Mouse (Mus musculus): ENCODE measurements around the gene Cemip.

The Cemip gene

DNA sequence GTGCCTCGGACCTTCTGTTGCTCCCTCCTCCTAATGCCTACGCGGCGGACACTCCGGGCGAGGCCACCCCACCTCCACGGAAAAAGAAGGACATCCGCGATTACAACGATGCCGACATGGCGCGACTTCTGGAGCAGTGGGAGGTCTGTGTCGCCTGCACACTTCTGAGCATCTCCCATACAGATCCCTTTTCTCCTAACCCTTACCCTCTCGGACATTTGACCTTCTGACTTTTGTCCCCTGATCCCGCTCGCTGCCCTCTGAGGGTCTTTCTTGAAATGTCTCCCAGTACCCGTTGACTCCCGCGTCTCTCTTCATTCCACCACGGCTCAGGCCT lies 194.0 kb downstream of the Cemip start:
- no peak for DNase-seq (ENCODE audit: low spot score)

DNA sequence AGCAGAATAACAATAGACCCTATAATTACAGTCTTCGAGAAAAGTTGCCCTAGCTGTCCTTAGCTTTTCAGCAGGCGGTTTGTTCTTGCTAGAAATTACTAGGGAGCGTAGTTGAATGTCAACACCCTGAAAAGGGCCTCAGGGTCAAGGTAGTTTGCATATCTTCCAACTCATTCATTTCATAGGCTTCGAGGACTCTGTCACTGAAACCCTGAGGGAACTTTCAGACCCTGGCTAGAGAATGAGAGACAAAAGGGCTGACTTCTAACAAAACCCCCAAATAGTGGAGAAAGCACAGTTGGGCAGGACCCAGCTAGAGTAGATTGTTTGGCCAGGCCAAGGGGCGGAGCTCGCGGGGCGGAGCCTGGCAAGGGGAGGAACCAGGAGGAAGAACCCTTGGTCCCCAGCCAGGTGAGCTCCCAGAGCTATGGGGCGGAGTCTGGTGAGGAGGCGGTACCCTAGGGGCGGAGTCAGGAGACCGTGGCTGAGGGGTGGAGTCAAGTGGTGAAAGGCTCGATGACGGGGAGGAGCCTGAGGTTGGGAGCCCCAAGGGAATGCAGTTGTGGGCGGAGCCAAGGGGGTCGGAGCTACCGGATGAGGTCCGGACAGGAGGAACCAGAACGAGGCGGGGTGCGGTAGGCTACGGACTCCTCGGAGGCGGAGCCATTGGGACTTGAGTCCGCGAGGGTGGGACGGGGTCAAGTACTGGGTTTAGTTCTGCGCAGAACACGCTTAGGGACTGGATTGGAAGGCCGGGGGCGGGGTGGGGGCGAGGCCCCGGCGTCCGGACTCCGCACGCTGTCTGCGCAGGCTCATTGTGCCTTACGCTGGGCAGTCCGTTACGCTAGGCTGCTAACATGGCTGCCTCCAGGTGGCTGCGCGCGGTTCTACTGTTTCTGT lies 194.6 kb downstream of the Cemip start:
- DNase-seq (ENCODE audit: low spot score), result peak; percentile 99

DNA sequence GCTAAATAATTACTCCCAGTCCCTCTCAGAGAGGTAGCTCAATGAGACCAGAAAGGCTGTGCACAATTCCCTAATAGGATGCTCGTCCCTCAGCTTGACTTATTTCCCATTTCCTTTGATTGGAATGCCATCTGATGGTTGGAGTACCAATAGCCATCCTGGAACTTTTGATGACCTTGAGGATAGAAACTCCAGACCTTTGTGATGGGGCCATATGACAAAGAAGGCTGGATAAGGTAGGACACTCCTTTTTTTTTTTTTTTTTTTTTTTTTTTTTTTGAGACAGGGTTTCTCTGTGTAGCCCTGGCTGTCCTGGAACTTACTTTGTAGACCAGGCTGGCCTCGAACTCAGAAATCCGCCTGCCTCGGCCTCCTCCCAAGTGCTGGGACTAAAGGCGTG lies 196.4 kb downstream of the Cemip start:
- DNase-seq (ENCODE audit: low spot score), result peak; percentile 39

- DNase-seq (ENCODE audit: low spot score), result peak; percentile 89
These were observed 196.9 kb downstream of the Cemip start for GRCm38 (mm10) chr7:83889383-83889782.

GRCm38 (mm10) chr7:83886366-83887129 lies 199.8 kb downstream of the Cemip start:
- peak; percentile 35 for DNase-seq (ENCODE audit: low spot score)

DNA sequence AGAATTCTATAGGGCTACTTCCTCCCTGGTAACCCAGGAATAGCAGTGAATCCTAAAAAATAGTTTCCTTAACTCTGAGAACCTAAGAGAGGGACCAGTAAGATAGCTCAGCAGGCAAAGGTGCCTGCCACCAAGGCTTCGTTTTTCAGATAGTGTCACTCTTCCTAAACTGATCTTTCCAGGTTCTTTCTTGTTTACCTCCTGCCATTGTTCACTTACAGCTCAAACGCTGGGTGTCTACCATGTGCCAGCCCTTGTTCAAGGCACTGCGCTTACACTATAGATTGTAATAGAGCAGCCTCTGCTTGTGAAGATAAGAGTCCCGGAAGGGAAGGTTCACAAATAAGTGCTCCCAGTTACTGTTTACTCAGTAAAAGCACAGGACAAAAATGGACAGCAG lies 200.5 kb downstream of the Cemip start:
- no peak for DNase-seq (ENCODE audit: low spot score)

GRCm38 (mm10) chr7:83884921-83885532 lies 201.3 kb downstream of the Cemip start:
- DNase-seq (ENCODE audit: low spot score), result no peak

DNA sequence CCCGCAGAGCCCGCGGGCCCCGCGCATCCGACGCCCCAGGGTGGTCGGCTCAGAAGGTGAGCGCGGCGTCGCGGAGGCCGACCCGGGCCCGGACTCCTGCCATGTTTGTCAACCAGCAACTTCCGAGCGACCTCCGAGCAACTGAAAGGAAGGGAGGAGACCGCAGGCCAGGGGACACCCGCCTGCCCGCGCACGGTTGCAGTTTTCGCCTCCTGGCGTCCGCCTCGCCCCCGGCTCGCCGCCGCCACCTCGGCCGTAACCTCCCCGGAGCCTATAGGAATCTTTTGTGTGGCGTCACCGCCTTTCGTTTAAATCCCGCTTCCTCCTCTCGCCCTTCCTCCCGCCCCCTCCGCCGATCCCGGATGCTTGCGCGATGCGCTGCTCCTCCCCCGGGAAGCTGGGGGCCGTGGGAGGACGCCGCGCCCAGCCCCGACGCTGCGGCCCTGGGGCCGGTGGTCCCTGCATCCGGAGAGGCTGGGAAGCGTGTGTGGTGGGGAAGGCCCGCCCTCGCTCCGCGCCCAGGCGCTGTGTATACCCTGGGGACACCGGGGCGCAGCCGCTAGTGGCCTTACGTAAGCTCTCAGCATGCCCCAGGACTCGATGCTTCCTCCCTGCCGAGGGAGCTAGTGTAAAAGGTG lies 202.2 kb downstream of the Cemip start, which contains the start of the genes Tlnrd1 and Mesd:
TSS of gene Tlnrd1 (minus strand) at position 285 of the 638 bp plus-strand sequence.
TSS of gene Mesd (plus strand) at position 446 of the 638 bp plus-strand sequence.
- peak; percentile 81 for DNase-seq (ENCODE audit: low spot score)

- peak; percentile 64 for DNase-seq (ENCODE audit: low spot score)
These were observed 202.9 kb downstream of the Cemip start for GRCm38 (mm10) chr7:83883276-83884020.
